Mouse (Mus musculus) MEL (cell line): ENCODE measurements around the gene Hist1h1e. TPM values are rescaled to one million over a fixed set of nuclear protein-coding genes. Genes with fewer than 3 reads are reported as not detected.
A peak's percentile ranks its signal among the peaks of the same experiment; 100 is the strongest.

ENCODE experiments used
- DNase-seq: peaks from one replicate; pipeline ENCODE4 v3.0.0; 2011; ENCODE audit warnings: low read depth, low spot score
- H3K27ac ChIP-seq: 2 replicates; pipeline ENCODE4 v1.5.1; 2012; ENCODE audit warnings: low read depth, mild to moderate bottlenecking, control low read depth, low read length, moderate library complexity; ENCODE audit not compliant: control insufficient read depth
- H3K27me3 ChIP-seq, 2 experiments: fragments of 150-350 bp in 1 of 2; sonication (generic) in 1 of 2; 2 replicates each; pipeline ENCODE4 v1.6.1; 2012; ENCODE audit warnings: low read length in 2 of 2, mild to moderate bottlenecking in 2 of 2, improper control_type of control experiment in 1 of 2, moderate library complexity in 1 of 2; ENCODE audit not compliant: insufficient read depth in 2 of 2, control insufficient read depth in 1 of 2
- H3K36me3 ChIP-seq, 2 experiments: 2 replicates each; pipeline ENCODE4 v1.6.1; 2012 to 2014; ENCODE audit warnings: low read length in 2 of 2, improper control_type of control experiment in 1 of 2, inconsistent platforms in 1 of 2, mild to moderate bottlenecking in 1 of 2; ENCODE audit not compliant: insufficient read depth in 2 of 2, control insufficient read depth in 1 of 2
- H3K4me1 ChIP-seq, 2 experiments: fragments of 150-350 bp in 1 of 2; sonication (generic) in 1 of 2; 2 replicates each; pipeline ENCODE4 v1.6.1; 2012; ENCODE audit warnings: low read length in 2 of 2, improper control_type of control experiment in 1 of 2, mild to moderate bottlenecking in 1 of 2; ENCODE audit not compliant: insufficient read depth in 2 of 2, control insufficient read depth in 1 of 2
- H3K4me3 ChIP-seq, 2 experiments: fragments of 150-350 bp in 1 of 2; sonication (generic) in 1 of 2; 2 replicates each; pipeline ENCODE4 v1.5.1; 2012; ENCODE audit warnings: low read depth in 2 of 2, low read length in 2 of 2, mild to moderate bottlenecking in 2 of 2, moderate library complexity in 2 of 2, control low read depth in 1 of 2, improper control_type of control experiment in 1 of 2; ENCODE audit not compliant: control insufficient read depth in 1 of 2, insufficient read depth in 1 of 2
- H3K79me2 ChIP-seq: 2 replicates; pipeline ENCODE4 v1.6.1; 2012; ENCODE audit warnings: mild to moderate bottlenecking, low read length, moderate library complexity; ENCODE audit not compliant: control insufficient read depth, poor library complexity, insufficient read depth
- H3K9ac ChIP-seq: 2 replicates; pipeline ENCODE4 v1.6.1; 2012; ENCODE audit warnings: low read depth, mild to moderate bottlenecking, control low read depth, low read length, moderate library complexity; ENCODE audit not compliant: control insufficient read depth, poor library complexity, severe bottlenecking
- H3K9me3 ChIP-seq: fragments of 150-350 bp; sonication (generic); replicated peaks from 2 replicates; pipeline ENCODE4 v1.6.1; 2012; ENCODE audit warnings: mild to moderate bottlenecking, low read length, improper control_type of control experiment, moderate library complexity; ENCODE audit not compliant: insufficient read depth
- E2F4 ChIP-seq: IDR thresholded peaks from 2 replicates; pipeline ENCODE4 v1.6.1; 2011; ENCODE audit warnings: low read depth, low read length, improper control_type of control experiment, borderline replicate concordance
- EP300 ChIP-seq, 2 experiments: IDR thresholded peaks; 2 replicates each; pipeline ENCODE4 v1.6.1; 2011; ENCODE audit warnings: improper control_type of control experiment in 2 of 2, low read length in 2 of 2, low read depth in 1 of 2, mild to moderate bottlenecking in 1 of 2
- ETS1 ChIP-seq: IDR thresholded peaks from 2 replicates; pipeline ENCODE4 v1.6.1; 2012; ENCODE audit warnings: low read depth, mild to moderate bottlenecking, inconsistent platforms, low read length, improper control_type of control experiment, moderate library complexity
- GABPA ChIP-seq: IDR thresholded peaks from 2 replicates; pipeline ENCODE4 v1.6.1; 2012; ENCODE audit warnings: low read depth, mild to moderate bottlenecking, inconsistent platforms, low read length, improper control_type of control experiment, moderate library complexity
- GATA1 ChIP-seq: IDR thresholded peaks from 2 replicates; pipeline ENCODE4 v1.6.1; 2011; ENCODE audit warnings: low read depth, low read length, improper control_type of control experiment
- MAFK ChIP-seq: IDR thresholded peaks from 2 replicates; pipeline ENCODE4 v1.6.1; 2011; ENCODE audit warnings: low read depth, mild to moderate bottlenecking, low read length, improper control_type of control experiment, borderline replicate concordance
- MEF2A ChIP-seq: IDR thresholded peaks from 2 replicates; pipeline ENCODE4 v1.6.1; 2014; ENCODE audit warnings: low read depth, mild to moderate bottlenecking, inconsistent platforms, low read length, improper control_type of control experiment; ENCODE audit not compliant: poor library complexity, insufficient replicate concordance, severe bottlenecking; ENCODE audit errors: extremely low read depth
- MYB ChIP-seq: IDR thresholded peaks from 2 replicates; pipeline ENCODE4 v1.6.1; 2011; ENCODE audit warnings: mild to moderate bottlenecking, low read depth, low read length, improper control_type of control experiment
- MYC ChIP-seq: IDR thresholded peaks from 2 replicates; pipeline ENCODE4 v1.6.1; 2011; ENCODE audit warnings: low read depth, mild to moderate bottlenecking, low read length, improper control_type of control experiment, moderate library complexity
- NELFE ChIP-seq: IDR thresholded peaks from 2 replicates; pipeline ENCODE4 v1.6.1; 2011; ENCODE audit warnings: low read depth, low read length, improper control_type of control experiment
- POLR2AphosphoS2 ChIP-seq: IDR thresholded peaks from 2 replicates; pipeline ENCODE4 v1.6.1; 2011; ENCODE audit warnings: low read length, improper control_type of control experiment
- RCOR1 ChIP-seq: IDR thresholded peaks from 2 replicates; pipeline ENCODE4 v1.6.1; 2012; ENCODE audit warnings: low read depth, mild to moderate bottlenecking, inconsistent platforms, low read length, improper control_type of control experiment
- SIN3A ChIP-seq: IDR thresholded peaks from 2 replicates; pipeline ENCODE4 v1.6.1; 2012; ENCODE audit warnings: low read length, improper control_type of control experiment, inconsistent platforms
- SMC3 ChIP-seq: IDR thresholded peaks from 2 replicates; pipeline ENCODE4 v1.6.1; 2011; ENCODE audit warnings: low read depth, low read length, improper control_type of control experiment
- TAL1 ChIP-seq: IDR thresholded peaks from 2 replicates; pipeline ENCODE4 v1.6.1; 2012; ENCODE audit warnings: mild to moderate bottlenecking, inconsistent platforms, low read length, moderate library complexity, mixed read lengths
- TBP ChIP-seq: IDR thresholded peaks from 2 replicates; pipeline ENCODE4 v1.8.0; 2011; ENCODE audit warnings: low read depth, low read length, improper control_type of control experiment
- TCF12 ChIP-seq: IDR thresholded peaks from 2 replicates; pipeline ENCODE4 v1.6.1; 2014; ENCODE audit warnings: low read depth, mild to moderate bottlenecking, inconsistent platforms, low read length, improper control_type of control experiment, moderate library complexity
- USF1 ChIP-seq: IDR thresholded peaks from 2 replicates; pipeline ENCODE4 v1.6.1; 2014; ENCODE audit warnings: low read depth, mild to moderate bottlenecking, inconsistent platforms, low read length, improper control_type of control experiment, moderate library complexity
- ZC3H11A ChIP-seq: IDR thresholded peaks from 2 replicates; pipeline ENCODE4 v1.6.1; 2012; ENCODE audit warnings: low read depth, mild to moderate bottlenecking, inconsistent platforms, low read length, improper control_type of control experiment
- ZKSCAN1 ChIP-seq: IDR thresholded peaks from 2 replicates; pipeline ENCODE4 v1.6.1; 2012; ENCODE audit warnings: low read depth, mild to moderate bottlenecking, inconsistent platforms, low read length, improper control_type of control experiment, moderate library complexity
- polyA plus RNA-seq, 2 experiments: library from polyadenylated mRNA; stranded (reverse) in 1 of 2; unstranded in 1 of 2; fragments of >175 nt in 1 of 2; fragments of >200 nt in 1 of 2; gene quantifications; 2 replicates each; pipeline versions ENCODE4 v1.2.1 to v1.2.4; 2012; ENCODE audit warnings: low replicate concordance in 2 of 2, low read depth in 1 of 2; ENCODE audit not compliant: insufficient read length in 2 of 2, insufficient read depth in 1 of 2, missing spikeins in 1 of 2
- total RNA-seq: library from RNA; depleted of rRNA; stranded (reverse); fragments of 300-350 nt; gene quantifications from 2 replicates; pipeline ENCODE4 v1.2.3, GENCODE M21; 2012

Gene Hist1h1e
- total and polyA plus RNA-seq, 3 experiments: 1.6 to 268 TPM; not detected in 1

DNA sequence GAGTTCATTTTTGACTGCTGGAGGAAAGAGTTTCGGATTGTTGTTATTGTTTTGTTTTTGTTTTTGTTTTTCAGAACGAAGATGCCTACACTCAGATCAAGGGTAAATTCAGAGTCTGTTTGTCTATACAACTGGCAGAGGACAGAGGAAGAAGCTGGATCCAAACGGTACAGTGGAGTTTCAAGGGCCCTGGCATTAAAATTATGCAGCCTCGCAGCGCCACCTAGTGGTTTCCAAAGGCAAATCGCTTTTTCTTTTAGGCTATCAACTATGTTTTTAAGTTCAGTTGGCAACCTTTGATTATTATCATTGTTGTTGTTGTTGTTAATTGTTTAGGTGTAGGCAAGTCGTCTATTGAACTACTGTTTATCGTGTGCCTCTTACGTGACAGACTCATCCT is 24.4 kb downstream of the Hist1h1e start (continued):
- TF ChIP-seq TBP: peak; percentile 53; the same call in 1 of the 2 replicates

- H3K79me2 ChIP-seq: no peaks in the 10 kb centered on the region
- peaks cover 0 to 32% of the 10 kb centered on the region in 2 experiments; a peak in 2 of 4 replicates for H3K36me3 ChIP-seq
- no peak overlapping the region for H3K27ac ChIP-seq
- no peaks in the 10 kb centered on the region for H3K27me3 ChIP-seq
- H3K9ac ChIP-seq: 0 out of 2 replicates have a peak overlapping the region, but pooled peaks have one; percentile 26
- H3K4me1 ChIP-seq: peaks cover 15 to 32% of the 10 kb centered on the region in 2 experiments
- peak; percentile 26 to 74; a peak in 3 of 4 replicates for TF ChIP-seq EP300 (IDR thresholded peaks at IDR 0.05; ENCODE audit: low read depth in 1 of 2, low read length in 2 of 2)
- peak; percentile 88 for TF ChIP-seq TAL1
- TF ChIP-seq TCF12: peak; percentile 67
- TF ChIP-seq RCOR1: 0 out of 2 replicates have a peak, but pooled peaks have one; percentile 11
- TF ChIP-seq MEF2A: no peak
- peak; percentile 37; the same call in 1 of the 2 replicates for TF ChIP-seq ETS1
- peak; percentile 38; the same call in 1 of the 2 replicates for TF ChIP-seq GATA1
- TF ChIP-seq TBP: no peak
- TF ChIP-seq MYC: no peak
- no peak for TF ChIP-seq SMC3
- TF ChIP-seq GABPA: no peak
- TF ChIP-seq MYB: no peak
- TF ChIP-seq E2F4: no peak
- TF ChIP-seq ZC3H11A: no peak
- peak; percentile 49 for DNase-seq
- H3K9me3 ChIP-seq: no peaks in the 10 kb centered on the region
- no peak overlapping the region for H3K4me3 ChIP-seq
Measured at GRCm38 (mm10) chr13:23595622-23596372, 26.6 kb downstream of the Hist1h1e start.

GRCm38 (mm10) chr13:23595185-23595584 is 27.2 kb downstream of the Hist1h1e start:
- no peaks in the 10 kb centered on the region for H3K79me2 ChIP-seq
- H3K9me3 ChIP-seq: no peaks in the 10 kb centered on the region
- H3K4me3 ChIP-seq: no peak overlapping the region
- no peaks in the 10 kb centered on the region for H3K27me3 ChIP-seq
- peaks cover 15 to 32% of the 10 kb centered on the region in 2 experiments for H3K4me1 ChIP-seq
- no peak for DNase-seq
- H3K9ac ChIP-seq: no peak overlapping the region
- H3K27ac ChIP-seq: no peak overlapping the region
- peaks cover 0 to 32% of the 10 kb centered on the region in 2 experiments; a peak in 2 of 4 replicates for H3K36me3 ChIP-seq
- no peak for TF ChIP-seq NELFE
- no peak for TF ChIP-seq MYB
- no peak for TF ChIP-seq E2F4
- TF ChIP-seq MEF2A: no peak
- TF ChIP-seq ZKSCAN1: no peak
- no peak for TF ChIP-seq USF1
- TF ChIP-seq SIN3A: no peak
- no peak for TF ChIP-seq MAFK
- TF ChIP-seq TAL1: no peak
- TF ChIP-seq POLR2AphosphoS2: no peak
- TF ChIP-seq ETS1: no peak
- TF ChIP-seq, all 39 proteins: peak for 0
